Mouse (Mus musculus) MEL (cell line): ENCODE measurements around the gene Ripor3.

Experiments
- CTCF ChIP-seq, 3 experiments: IDR thresholded peaks in 2 of 3; conservative IDR thresholded peaks in 1 of 3; 2 replicates each; pipeline ENCODE4 v1.5.1; 2011 to 2012; ENCODE audit warnings: low read length in 3 of 3, low read depth in 2 of 3, mild to moderate bottlenecking in 2 of 3, improper control_type of control experiment in 1 of 3, inconsistent platforms in 1 of 3, mixed read lengths in 1 of 3, moderate library complexity in 1 of 3; ENCODE audit not compliant: control insufficient read depth in 1 of 3, insufficient read depth in 1 of 3, poor library complexity in 1 of 3, severe bottlenecking in 1 of 3
- EP300 ChIP-seq, 2 experiments: IDR thresholded peaks; 2 replicates each; pipeline ENCODE4 v1.6.1; 2011; ENCODE audit warnings: improper control_type of control experiment in 2 of 2, low read length in 2 of 2, low read depth in 1 of 2, mild to moderate bottlenecking in 1 of 2
- GATA1 ChIP-seq: IDR thresholded peaks from 2 replicates; pipeline ENCODE4 v1.6.1; 2011; ENCODE audit warnings: low read depth, low read length, improper control_type of control experiment
- MAZ ChIP-seq: IDR thresholded peaks from 2 replicates; pipeline ENCODE4 v1.6.1; 2012; ENCODE audit warnings: low read depth, mild to moderate bottlenecking, inconsistent platforms, low read length, improper control_type of control experiment
- MYC ChIP-seq: IDR thresholded peaks from 2 replicates; pipeline ENCODE4 v1.6.1; 2011; ENCODE audit warnings: low read depth, mild to moderate bottlenecking, low read length, improper control_type of control experiment, moderate library complexity
- POLR2A ChIP-seq, 2 experiments: IDR thresholded peaks; 2 replicates each; pipeline ENCODE4 v1.6.1; 2011 to 2012; ENCODE audit warnings: low read length in 2 of 2, mild to moderate bottlenecking in 2 of 2, control low read depth in 1 of 2, improper control_type of control experiment in 1 of 2, low read depth in 1 of 2, moderate library complexity in 1 of 2; ENCODE audit not compliant: control insufficient read depth in 1 of 2, insufficient read depth in 1 of 2, poor library complexity in 1 of 2
- SMC3 ChIP-seq: IDR thresholded peaks from 2 replicates; pipeline ENCODE4 v1.6.1; 2011; ENCODE audit warnings: low read depth, low read length, improper control_type of control experiment

DNA sequence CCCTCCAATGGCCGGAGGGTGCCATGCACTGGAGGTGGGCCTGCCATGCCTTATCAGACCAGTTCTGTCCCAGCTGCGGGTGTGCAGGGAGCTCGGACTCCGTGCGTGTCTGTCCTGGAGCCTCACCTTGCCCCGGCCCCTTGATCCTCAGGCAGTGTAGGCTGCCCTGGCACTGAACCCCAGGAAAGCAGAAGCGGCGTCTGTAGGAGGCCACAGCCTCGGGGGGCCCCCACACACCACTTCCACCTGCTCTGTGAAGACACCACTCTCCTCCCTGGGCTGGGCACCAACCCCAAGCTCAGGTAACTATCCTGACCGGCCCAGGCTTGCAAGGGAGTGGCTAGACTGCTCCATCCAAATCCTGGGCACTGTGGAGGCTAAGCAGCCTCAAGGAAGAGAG, 30.0 kb downstream of the Ripor3 start:
- TF ChIP-seq MAZ (no peak), SMC3 (no peak), GATA1 (no peak), POLR2A (IDR thresholded peaks at IDR 0.05; ENCODE audit: control insufficient read depth in 1 of 2, insufficient read depth in 1 of 2, low read depth in 1 of 2, low read length in 2 of 2, poor library complexity in 1 of 2) (no peak), MYC (no peak), EP300 (IDR thresholded peaks at IDR 0.05; ENCODE audit: low read depth in 1 of 2, low read length in 2 of 2) (no peak), CTCF (IDR thresholded peaks at IDR 0.05 in 2 of 3, conservative IDR thresholded peaks at IDR 0.05 in 1 of 3; ENCODE audit: control insufficient read depth in 1 of 3, insufficient read depth in 1 of 3, low read depth in 2 of 3, low read length in 3 of 3, poor library complexity in 1 of 3, severe bottlenecking in 1 of 3) (no peak)
